Mouse (Mus musculus): Measurements from ENCODE around the gene Cldn2.
"Not testable (repeated sequence)": the region's sequence is repeated elsewhere in the genome, so short reads cannot be mapped to it uniquely, and the experiment has no call there.

Gene Cldn2

GRCm38 (mm10) chrX:139800406-139800878 is at the start of gene Cldn2:
TSS of gene Cldn2 (plus strand) at chrX:139800828.
- no peak for DNase-seq (ENCODE audit: low spot score in 2 of 2)

- peak in 1 of 2 experiments; percentile 71 for DNase-seq (ENCODE audit: low spot score in 2 of 2)
Observed at GRCm38 (mm10) chrX:139751855-139752254, 48.8 kb upstream of the Cldn2 start.

DNA sequence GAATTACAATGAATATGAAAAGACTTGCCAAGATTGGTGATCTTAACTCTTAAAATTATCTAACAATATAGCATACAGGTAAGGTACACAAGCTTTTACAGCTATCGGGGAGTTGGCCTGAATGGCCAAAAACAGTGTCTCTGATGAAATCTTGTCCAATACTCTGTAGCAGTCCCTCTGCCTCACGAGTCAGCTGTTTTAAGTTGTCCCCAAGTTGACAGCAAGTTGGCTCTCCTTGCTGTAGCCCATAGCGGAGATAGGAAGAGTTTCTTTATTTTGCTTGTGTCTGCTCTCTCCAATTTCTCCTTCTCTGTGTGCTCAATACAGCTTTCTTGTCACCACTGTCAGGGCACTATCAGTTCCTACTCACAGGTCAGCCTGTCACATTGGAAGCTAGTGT is 42.0 kb upstream of the Cldn2 start:
- DNase-seq (ENCODE audit: low spot score in 2 of 2) = not testable (repeated sequence)

DNA sequence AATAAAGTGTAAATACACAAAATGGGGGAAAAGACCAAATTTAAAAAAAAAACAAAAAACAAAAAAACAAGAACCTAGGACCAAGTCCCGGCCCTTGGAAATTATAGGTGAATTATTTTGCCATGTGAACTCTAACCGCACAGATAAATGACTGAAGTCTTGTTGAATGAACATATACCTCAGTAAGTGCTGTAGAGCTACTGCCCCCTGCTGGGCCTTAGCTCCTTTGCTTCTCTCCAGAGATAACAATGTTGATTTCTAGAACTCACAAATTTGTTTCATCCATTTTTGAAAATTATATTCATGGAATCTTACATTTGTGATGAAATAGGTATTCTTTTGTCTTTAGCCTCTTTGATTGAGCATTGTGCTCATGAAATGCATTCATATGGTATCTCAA is 38.1 kb upstream of the Cldn2 start:
- peak in 1 of 2 experiments; percentile 30 for DNase-seq (ENCODE audit: low spot score in 2 of 2)

- no peak for DNase-seq (ENCODE audit: low spot score in 2 of 2)
Observed at GRCm38 (mm10) chrX:139769975-139770637, 30.5 kb upstream of the Cldn2 start.

DNA sequence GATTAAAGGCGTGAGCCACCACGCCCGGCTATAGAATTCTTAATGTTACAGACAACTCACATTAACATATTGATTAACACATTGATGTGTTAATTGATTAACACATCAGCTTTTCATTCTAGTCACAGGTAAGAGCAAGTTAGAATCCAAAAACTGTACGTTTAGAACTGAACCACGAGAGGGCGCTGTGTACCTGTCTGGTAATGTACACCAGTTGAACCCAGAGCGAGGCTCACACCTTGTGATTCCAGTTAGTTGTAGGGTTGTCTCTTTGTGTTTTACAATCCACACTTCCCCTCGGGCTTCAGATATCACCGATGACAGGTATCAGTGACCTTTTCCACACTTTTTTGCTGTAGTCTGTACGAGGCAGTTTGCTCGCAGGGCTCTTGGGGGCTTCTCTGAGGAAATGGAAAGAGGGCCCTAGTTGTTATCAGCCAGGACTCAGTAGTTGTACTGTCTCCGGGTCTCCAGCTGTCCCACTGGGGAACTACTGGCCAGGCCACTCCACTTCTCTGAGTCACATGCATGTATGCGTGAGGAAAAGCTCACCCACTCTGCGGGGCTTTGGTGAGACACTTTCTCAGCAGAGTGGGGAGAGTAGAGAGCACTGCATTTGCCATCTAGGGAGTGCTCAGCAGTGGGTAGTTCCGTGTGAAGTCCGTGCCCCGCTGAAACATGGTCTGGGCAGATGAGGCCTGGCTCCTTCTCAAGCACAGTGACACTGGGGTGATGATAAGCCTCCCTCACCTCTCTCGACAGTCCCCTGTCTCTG is 26.1 kb upstream of the Cldn2 start:
- DNase-seq (ENCODE audit: low spot score in 2 of 2) = peak; percentile 20 to 71

DNA sequence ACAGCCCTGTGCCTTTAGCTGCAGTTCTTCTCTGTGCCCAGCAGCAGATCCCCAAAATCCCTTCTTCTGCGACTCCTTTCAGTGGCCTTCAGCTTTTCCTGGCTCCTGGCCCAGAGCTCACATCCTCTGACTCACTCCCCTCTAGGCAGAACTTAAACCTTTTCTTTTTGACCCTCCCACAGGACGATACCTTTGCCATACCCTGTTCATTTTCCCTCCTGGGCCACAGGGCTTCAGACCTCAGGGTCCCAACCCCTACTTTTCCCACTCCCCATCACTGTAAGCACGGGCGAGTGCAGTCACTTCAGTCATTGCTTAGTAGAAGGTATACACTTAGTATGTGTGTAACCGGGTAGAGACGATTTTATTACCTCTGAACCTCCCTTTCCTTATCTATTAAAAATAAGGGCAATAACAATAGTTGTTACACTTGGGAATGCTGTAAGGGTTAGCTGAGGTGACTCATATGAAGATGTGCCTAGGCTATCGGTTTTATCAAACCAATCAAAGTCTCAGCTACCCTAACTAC is 25.5 kb upstream of the Cldn2 start:
- DNase-seq (ENCODE audit: low spot score in 2 of 2) = peak in 1 of 2 experiments; percentile 10

DNA sequence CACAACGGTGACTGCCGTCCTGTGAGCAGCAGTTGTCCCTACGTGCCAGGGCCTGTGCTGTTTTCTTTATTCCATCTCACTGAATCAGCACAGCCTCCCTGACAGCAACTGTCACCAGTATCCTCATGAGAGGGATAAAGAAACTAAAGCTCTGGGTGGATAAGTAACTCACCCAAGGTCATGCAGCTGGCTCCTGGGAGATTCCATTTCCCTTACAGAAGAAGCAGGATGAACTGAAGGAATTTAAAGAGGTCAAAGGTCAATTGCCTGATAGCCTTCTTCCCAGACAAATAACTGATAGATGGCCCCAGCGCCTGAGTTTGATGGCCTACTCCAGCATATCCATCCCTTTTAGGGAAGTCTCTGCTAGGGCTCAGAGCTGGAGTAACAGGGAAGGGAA is 23.3 kb upstream of the Cldn2 start:
- no peak for DNase-seq (ENCODE audit: low spot score in 2 of 2)

DNA sequence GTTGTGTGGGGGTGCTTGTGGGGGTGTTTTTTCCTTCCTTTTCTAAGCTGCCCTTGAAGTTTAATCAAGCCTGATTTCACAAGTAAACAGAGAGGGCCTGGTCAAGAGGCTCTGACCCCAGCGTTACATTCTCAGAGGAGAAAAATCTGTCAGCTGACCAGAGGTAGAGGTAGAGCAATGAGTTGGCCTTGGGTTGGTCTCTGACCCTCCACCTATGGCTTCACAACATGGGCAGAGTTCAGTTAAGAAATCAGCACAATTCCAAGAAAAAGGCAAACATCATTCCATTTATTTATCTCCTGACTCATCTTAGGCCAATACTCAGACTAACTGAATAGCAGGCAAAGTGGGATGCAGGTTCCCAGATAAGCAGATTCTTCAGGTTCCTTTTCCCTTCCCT is 21.7 kb upstream of the Cldn2 start:
- DNase-seq (ENCODE audit: low spot score in 2 of 2) = no peak

- no peak for DNase-seq (ENCODE audit: low spot score in 2 of 2)
Observed at GRCm38 (mm10) chrX:139779401-139779800, 21.2 kb upstream of the Cldn2 start.

DNA sequence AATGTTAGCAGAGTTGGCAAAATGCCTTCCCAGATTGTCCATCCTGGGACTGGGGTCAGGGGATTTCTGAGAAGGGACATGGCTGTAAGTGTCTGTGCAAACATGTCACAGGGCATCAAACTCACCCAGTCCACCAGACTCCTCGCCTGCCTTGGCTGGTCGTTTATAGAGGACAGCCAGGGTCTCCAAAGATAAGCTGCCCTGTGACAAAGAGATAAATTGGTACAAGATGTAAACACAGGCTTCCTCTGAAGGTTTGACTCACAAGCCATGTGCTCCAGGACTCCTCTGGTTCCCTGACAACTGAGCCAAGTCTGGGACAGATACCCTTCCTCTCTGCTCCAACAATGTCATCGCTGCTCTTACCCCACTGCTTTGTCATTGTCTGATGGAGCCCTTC is 19.6 kb upstream of the Cldn2 start:
- no peak for DNase-seq (ENCODE audit: low spot score in 2 of 2)

GRCm38 (mm10) chrX:139781563-139781962 is 19.1 kb upstream of the Cldn2 start:
- no peak for DNase-seq (ENCODE audit: low spot score in 2 of 2)

DNA sequence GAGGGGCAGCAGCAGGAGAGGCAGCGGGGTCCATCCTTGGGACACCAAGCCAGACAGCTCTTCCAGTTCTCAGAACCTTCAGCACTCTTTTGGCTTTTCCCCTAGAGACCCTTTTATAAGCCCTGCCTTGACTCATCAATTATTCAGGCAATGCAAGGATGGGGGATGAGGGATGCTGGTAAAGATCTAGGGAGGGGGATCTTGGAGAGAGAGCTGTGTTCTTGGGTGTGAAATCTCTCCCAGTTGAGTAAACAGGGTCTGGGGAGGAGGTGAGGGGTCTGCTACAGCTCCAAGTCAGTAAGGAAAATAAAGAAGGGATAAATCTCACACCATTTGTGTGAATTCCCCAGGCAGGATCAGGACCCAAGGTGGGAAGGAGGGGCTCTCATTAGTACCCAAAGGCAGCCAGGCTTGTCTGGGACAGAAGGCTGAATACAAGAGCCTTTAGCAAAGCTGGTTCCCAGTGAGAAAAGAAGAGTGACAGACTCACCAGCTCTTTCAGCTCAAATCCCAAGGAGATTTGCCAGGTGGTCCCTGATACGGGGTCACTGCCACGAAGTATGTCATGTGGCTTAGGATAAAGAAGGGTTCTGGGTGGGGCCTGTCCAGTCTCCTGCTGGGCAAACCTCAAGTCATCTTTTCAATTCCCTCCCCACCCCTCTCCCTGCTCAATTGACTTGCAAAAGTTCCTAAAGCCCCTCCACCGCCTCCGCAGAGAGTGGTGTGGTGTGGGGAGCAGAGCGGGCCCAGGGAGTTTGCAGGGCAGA is 18.2 kb upstream of the Cldn2 start, which contains the start of gene Ripply1:
Ripply1 (minus strand) TSS at position 76 of the 767 bp plus-strand sequence.
- DNase-seq (ENCODE audit: low spot score in 2 of 2) = no peak

DNA sequence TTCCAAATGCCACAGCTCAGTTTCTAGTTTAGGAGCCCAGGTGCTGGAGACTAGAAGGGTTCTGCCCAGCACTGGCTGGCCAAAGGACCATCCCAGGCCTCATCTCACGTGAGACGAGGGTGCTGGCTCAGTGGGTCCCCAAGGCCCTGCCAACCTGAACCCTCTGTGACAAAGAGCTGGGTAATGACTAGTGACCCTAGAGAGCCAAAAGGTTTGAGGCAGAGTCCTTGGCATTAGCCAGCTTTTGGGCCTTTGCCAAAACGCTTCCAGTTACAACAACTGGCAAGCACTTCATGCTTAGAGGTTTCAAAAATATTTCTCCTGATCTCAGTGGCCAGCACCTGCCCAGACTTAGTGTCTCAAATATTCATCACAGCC is 17.6 kb upstream of the Cldn2 start:
- DNase-seq (ENCODE audit: low spot score in 2 of 2) = no peak

- no peak for DNase-seq (ENCODE audit: low spot score in 2 of 2)
Observed at GRCm38 (mm10) chrX:139785764-139786163, 14.9 kb upstream of the Cldn2 start.

- no peak for DNase-seq (ENCODE audit: low spot score in 2 of 2)
Observed at GRCm38 (mm10) chrX:139794072-139794845, 6.4 kb upstream of the Cldn2 start.

GRCm38 (mm10) chrX:139796037-139796436 is 4.6 kb upstream of the Cldn2 start:
- no peak for DNase-seq (ENCODE audit: low spot score in 2 of 2)

- no peak for DNase-seq (ENCODE audit: low spot score in 2 of 2)
Observed at GRCm38 (mm10) chrX:139797875-139798274, 2.8 kb upstream of the Cldn2 start.

- no peak for DNase-seq (ENCODE audit: low spot score in 2 of 2)
Observed at GRCm38 (mm10) chrX:139799953-139800352, 675 bp upstream of the Cldn2 start.

DNA sequence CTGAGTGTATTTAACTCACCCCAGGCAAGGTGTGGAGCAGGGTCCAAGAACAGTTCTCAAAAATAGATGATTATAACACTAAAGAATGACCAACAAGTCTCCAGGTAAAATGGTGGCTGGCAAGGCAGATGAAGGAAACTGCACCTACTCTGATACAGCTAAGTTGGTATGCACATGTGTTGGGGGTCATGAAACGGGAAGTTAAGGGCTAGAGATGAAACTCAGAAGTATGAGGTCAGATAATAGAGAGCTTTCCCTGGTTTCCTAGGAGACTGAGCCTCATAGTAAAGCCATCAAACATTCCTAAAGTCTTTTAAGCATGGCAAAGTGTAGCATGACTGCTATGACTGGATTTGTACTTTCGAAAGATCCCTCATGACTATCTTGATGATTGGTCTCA is 2.4 kb downstream of the Cldn2 start:
- DNase-seq (ENCODE audit: low spot score in 2 of 2) = no peak

GRCm38 (mm10) chrX:139805918-139806317 is 5.3 kb downstream of the Cldn2 start:
- DNase-seq (ENCODE audit: low spot score in 2 of 2) = no peak
